Mouse (Mus musculus): ENCODE results near the gene Mff.

Gene Mff

GRCm38 (mm10) chr1:82724339-82725025 lies at the start of gene Mff:
Gene Mff, plus strand, starts transcription at chr1:82724890.
- DNase-seq = peak; percentile 96

DNA sequence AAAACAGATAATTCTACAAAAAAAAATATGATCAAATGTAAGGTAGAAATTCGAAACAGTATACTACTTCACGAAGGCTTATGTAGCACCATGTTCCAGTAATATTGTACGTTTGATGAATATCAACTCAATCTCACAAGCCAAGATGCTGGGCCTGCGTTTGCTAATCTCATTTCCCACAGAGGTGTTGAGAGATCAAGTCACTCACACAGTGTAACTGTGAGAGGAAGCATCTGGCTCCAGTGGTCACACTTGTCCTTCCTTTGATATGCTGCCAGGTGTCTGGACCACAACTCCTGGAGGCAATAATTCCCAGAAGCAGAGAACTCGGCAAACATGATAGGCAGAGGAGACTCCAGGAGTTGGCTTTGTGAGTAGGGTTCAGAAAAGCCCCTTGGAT lies 38.4 kb upstream of the Mff start:
- no peak for DNase-seq

DNA sequence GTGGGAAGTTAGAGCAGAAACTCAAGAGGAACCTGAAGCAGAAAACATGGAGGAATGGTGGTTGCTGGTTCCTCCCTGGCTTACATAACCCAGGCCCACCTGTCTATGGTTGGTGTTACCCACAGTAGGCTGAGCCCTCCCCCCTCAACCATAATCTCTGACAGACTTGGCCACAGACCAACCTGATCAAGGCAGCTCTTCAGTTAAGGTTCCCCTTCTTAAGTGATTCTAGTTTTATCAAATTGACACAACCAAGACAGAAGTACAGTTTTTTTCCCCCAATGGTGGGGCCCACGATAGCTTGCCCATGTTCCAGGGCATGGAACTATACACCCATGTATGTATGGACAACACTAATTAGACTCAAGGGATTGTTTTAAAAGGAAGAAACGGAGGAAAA lies 37.8 kb upstream of the Mff start:
- no peak for DNase-seq

- no peak for DNase-seq
Observed at GRCm38 (mm10) chr1:82687931-82688330, 36.8 kb upstream of the Mff start.

- no peak for DNase-seq
Observed at GRCm38 (mm10) chr1:82695915-82696314, 28.8 kb upstream of the Mff start.

DNA sequence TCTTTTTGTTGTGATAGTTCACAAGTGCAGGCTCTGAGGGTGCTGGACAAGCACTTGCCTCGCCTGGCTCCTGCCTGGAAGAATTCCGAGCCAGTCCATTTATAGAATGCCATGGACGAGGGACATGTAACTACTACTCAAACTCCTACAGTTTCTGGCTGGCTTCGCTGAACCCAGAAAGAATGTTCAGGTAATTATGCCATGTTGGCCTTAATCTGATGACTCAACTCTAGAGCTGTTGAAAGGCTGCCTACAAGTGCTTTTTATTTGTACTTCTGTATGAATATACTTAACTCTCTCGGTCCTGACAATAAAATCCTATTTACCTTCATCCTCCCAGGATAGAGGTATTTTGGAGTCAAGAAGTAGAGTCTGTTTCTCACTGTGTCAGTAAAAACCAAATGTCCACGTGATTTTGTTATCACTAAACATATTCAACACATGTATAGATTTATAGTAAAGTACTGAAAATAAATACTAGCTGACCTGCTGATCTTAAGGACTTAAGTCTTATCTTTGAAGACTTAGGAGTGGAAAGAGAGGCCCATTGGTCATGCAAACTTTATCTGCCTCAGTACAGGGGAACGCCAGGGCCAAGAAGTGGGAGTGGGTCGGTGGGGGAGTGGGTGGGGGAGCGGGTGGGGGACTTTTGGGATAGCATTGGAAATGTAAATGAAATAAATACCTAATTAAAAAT lies 6.7 kb upstream of the Mff start:
- DNase-seq = peak; percentile 7

DNA sequence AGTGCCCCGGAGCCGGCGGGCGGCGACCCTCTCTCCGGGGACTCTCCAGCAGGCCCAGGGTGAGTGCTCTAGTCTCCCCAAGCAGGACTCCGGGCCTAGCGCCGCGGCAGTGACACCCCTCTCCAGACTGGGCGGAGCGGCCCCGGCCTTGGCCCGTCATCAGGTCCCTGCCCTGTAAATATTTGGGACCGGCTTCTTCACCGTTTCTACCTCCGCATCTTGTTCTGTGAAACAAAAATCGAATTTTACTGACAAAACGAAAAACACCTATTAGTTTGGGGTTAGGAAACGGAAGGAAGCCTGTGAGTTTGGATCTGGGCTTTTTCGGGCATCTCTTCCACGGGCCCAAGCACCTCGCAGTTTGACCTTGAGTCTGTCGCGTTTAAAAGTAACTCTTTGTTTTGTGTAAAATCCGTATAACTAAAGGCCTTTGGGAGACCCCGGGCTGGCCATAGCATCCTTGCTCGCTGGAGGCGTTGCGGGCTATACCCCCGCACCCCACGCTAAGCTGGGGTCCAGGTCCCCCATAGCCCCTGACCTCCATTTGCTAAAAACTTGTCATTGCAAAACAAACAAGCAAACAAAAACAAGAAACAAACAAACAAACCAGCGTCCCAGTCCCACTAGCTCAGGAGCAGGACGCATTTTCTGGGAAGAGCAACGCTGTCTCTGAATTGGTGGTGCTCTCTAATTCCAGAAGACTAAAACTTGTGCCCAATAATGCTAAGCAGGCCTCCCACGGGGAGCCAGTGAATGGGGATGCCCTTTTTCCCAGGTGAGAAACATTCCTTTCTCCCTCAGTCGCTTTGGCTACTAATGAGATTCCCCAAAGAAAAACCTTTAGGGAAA lies 560 bp downstream of the Mff start:
- no peak for DNase-seq

- no peak for DNase-seq
Observed at GRCm38 (mm10) chr1:82725875-82726185, 1.1 kb downstream of the Mff start.

DNA sequence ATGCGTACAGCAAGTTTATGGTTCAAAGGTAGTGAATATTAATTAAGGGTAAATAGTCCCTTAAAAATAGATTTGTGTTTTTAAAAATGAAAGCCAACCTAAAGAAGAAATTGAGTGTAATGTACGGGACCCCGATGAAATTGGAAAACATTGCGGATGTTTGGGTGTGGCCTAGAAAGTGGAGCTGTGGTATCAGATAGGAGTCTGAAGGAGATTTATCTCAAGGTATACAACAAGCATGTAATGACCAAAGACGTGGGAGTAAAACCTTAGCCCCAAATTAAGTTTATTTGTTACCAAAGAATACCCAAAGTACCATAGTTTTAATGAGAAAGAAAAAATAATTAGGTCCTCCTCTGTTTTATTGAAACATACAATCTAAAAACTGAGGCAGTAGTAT lies 1.8 kb downstream of the Mff start:
- no peak for DNase-seq

GRCm38 (mm10) chr1:82733357-82733756 lies 8.7 kb downstream of the Mff start:
- DNase-seq = no peak

DNA sequence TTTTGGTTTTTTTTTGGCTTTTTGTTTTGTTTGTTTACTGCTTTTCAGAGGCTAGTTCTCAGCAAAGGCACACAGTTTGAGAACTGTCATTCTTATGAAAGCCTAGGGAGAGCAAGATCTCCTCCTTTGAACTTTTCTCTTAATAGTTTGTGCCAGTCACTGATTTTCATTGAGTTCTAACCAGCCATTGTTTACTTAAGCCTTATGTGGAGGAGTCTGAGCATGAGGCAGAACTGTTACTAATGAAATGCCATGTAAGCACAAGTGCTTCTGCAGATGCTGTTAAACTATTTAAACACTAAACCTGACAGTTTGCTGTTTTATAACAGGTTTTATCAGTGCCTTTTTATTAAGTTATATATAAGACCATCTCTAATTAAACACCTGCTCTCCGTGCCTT lies 13.4 kb downstream of the Mff start:
- no peak for DNase-seq

- DNase-seq = no peak
Observed at GRCm38 (mm10) chr1:82741539-82741938, 16.8 kb downstream of the Mff start.

GRCm38 (mm10) chr1:82743962-82744361 lies 19.3 kb downstream of the Mff start:
- DNase-seq = no peak

DNA sequence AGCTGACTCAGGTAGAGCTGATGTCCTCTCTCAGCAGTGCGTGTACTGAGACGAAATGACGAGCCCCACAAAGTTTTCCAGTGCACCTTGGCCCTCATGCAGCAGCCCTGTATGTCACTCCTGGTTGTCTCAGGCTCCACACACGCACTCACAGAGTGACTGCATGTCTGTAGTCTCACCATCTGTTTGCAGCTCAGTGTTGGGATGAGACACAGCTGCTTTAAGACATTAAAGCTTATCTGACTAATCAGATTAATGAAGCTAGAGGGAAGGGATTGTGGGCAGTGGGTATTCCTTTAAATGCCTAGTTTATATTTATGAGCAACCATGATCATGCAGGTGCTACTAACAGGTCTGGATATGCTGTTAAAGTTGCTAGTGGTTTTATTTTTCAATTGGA lies 21.7 kb downstream of the Mff start:
- DNase-seq = no peak

GRCm38 (mm10) chr1:82747714-82748452 lies 23.2 kb downstream of the Mff start:
- DNase-seq = no peak

DNA sequence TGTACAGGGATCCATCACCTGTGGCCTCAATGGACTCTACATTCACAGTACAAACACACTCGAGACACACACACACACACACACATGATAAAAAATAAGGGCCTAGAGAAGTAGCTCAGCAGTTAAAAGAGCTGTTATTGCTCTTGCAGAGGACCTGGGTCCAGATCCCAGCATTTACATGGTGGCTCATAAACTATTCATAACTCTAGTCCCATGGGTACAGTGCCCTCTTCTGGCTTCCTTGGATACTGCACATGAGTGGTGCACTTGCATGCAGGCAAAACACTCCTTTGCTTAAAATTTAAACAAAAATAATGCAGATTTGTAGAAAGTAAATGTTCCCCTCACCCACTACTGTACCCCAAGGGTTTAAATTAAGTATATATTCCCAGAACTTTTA lies 34.8 kb downstream of the Mff start:
- DNase-seq = no peak

DNA sequence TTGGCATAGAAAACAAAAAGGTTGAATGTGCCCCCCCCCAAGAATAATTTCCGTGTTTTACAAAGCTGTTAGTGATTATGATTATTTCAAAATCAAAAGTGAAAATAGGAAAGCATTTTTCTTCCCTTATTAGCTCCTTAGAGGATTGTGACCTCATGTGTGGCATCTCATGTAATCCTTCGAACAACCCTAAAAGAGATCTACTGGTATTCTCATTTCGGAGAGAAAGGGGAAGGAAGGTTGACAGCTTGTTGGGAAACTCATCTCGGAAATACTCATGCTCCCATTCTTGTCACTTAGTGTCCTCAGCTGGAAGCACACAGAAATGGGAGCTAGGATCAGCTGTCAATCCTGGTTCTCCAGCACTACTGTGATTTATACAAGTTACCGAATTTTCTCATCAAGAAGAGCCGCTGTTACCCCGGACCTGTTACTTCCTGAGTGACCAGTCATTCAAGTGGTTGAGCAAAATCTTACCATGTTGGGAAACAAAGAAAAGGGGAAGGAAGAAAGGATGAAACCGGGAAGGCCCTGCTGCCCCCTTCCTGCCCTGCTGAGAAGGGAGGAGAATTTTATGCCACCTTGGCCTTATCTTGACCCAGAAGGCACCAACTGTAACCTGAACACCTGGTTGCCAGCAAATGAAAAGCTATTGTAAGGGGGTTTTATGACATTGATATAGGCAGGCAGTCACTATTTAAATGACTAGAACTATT lies 36.9 kb downstream of the Mff start:
- no peak for DNase-seq

DNA sequence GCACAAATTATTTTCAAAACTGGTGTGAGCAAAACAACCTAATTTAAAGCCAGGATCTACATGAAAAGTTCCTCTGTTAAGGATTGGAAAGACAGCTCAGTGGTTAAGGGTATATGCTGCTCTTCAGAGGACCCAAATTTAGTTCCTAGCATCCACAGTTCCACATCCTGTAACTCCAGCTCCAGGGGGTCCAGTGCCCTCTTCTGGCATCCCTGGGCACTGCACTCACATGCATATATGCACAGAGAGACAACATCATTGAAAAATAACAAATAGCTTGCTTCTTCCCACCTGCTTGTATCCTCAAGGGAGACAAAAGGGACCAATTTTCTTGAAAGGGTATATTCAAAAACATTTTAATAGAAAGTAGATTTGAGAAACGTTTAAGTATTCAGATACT lies 37.6 kb downstream of the Mff start:
- no peak for DNase-seq

GRCm38 (mm10) chr1:82766227-82766626 lies 41.5 kb downstream of the Mff start:
- no peak for DNase-seq

- DNase-seq = no peak
Observed at GRCm38 (mm10) chr1:82766641-82767040, 42.0 kb downstream of the Mff start.

- no peak for DNase-seq
Observed at GRCm38 (mm10) chr1:82768269-82768668, 43.6 kb downstream of the Mff start, which contains the start of gene Tm4sf20. Gene Tm4sf20, minus strand, starts transcription at chr1:82768461.

DNA sequence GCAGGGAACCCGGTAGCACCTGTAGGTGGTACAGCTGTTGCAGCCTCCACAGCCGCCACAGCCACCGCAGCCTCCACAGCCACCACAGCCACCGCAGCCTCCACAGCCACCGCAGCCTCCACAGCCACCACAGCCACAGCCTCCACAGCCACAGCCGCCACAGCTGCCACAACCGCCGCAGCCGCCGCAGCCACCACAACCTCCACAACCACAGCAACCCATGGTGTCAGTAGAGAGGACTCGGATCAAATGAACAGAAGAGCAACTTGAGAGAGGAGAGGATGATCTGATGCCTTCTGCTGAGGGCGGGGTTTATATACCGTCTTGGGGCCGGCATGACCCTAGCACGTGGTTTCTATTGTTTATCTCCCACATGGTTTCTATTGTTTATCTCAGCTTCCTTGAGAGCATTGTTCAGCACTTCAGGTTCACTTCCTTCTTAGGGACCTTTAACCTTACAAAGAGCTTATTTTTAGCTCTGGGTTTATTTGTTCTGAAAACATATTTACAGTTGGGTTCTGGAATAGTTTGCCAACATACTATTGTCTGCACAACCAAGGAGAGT lies 46.4 kb downstream of the Mff start, which contains the start of gene Gm47791:
Gene Gm47791 (minus strand): TSS at position 222 of the 565 bp plus-strand sequence.
- no peak for DNase-seq

Data from lung, postnatal 10 days (tissue).